Mouse (Mus musculus) right cerebral cortex, postnatal 14 days (tissue): ENCODE data around the gene Gpbar1.
A peak's percentile ranks its signal among the peaks of the same experiment; 100 is the strongest.

ENCODE experiments used
- DNase-seq: peaks from one replicate; pipeline ENCODE4 v3.0.0; 2022

Gene Gpbar1

DNA sequence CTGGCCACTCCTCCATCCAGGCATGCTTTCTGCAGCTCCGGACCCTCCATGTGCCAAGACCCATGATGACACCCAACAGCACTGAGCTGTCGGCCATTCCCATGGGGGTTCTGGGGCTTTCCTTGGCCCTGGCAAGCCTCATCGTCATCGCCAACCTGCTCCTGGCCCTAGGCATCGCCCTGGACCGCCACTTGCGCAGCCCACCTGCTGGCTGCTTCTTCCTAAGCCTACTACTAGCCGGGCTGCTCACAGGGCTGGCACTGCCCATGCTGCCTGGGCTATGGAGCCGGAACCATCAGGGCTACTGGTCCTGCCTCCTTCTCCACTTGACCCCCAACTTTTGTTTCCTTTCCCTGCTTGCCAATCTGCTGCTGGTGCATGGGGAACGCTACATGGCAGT lies at the start of gene Gpbar1:
Gene Gpbar1 (plus strand): TSS at position 13 of the 400 bp plus-strand sequence.
- no peak for DNase-seq

DNA sequence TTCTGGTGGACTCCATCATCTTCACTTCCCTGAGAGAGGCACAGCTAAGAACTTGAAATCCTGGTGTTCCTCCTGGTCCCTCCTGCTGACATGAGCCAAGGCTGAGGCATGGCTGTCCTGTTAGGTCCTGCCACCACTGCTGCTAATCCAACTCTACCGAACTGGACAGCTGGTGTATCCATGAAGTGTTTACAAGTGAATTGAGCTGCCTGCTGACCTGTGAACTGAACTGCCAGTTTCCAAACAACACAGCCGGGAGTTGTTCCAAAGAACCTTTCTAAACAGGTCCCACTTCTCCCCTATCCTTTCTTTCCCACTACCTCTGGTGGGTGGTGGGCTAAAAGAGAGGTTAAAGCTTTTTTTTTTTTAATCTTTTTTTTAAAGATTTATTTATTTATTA lies 48.4 kb upstream of the Gpbar1 start:
- no peak for DNase-seq

- DNase-seq = no peak
Measured at GRCm38 (mm10) chr1:74230992-74231391, 47.4 kb upstream of the Gpbar1 start.

DNA sequence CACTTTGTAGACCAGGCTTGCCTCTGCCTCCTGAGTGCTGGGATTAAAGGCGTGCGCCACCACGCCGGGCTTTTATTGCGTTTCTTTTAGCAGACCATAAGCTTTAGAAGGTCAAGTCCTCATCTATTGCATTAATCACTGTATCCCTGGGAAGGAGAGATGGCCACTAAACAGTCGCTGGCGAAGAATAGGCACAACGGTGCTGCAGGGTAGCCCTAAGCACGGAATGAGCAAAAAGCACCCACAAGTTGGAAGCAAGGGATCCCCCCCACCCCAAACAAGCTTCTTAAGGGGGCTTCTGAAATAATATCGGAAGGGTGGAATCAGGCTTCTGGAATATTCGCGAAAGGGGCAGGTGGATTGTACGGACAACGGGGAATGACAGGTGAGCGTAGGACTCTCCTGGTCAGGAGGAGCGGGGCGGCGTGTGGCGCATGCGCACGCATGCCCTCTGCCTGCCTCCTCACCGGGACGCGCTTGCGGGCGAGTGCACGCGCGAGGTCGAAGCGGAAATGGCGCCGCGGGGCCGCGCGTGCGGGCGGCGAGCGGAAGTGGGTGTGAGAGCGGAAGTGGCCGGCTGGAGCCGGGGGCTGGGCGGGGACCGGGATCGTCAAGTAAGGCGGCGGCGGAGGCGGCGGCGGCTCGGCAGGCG lies 42.3 kb upstream of the Gpbar1 start, which contains the start of gene Arpc2:
Gene Arpc2 (plus strand): TSS at position 147 of the 652 bp plus-strand sequence.
- peak; percentile 96 for DNase-seq

DNA sequence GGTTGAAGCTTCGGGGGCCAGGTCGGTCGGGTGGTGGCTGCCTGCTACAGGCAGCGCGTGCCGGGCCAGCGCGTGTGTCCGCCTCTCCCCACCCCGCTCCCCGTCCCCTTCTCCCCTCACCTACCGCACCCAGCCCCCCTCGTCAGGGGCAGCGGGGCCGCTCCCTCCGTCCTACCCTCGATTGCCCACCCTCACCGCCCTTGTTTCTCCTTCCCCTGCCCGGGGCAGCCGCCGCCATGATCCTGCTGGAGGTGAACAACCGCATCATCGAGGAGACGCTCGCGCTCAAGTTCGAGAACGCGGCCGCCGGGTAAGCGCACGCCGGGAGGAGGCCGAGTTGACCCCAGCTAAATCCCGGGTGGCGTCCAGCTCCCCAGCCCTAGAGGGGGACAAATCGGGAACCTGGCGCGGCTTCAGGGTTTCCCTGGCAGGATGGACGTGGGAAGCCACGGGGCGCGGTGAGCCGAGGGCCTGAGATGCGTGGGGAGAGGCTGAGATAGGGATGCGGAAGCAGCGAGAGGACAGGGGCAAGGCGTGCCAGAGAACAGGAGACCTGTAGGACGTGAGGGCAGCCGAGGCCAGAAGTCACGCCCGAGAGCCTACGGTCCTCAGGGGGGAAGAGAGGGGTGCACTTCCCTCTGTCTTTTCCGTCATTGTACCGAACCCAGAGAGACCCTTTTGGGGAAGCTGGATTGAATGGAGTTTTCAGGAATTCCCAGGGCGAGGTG lies 41.6 kb upstream of the Gpbar1 start:
- no peak for DNase-seq

GRCm38 (mm10) chr1:74237671-74238070 lies 40.7 kb upstream of the Gpbar1 start:
- no peak for DNase-seq

- DNase-seq = no peak
Measured at GRCm38 (mm10) chr1:74238136-74238535, 40.2 kb upstream of the Gpbar1 start.

- DNase-seq = no peak
Measured at GRCm38 (mm10) chr1:74239162-74239561, 39.2 kb upstream of the Gpbar1 start.

GRCm38 (mm10) chr1:74239618-74240017 lies 38.7 kb upstream of the Gpbar1 start:
- peak; percentile 21 for DNase-seq

GRCm38 (mm10) chr1:74240311-74240710 lies 38.0 kb upstream of the Gpbar1 start:
- DNase-seq = peak; percentile 54

DNA sequence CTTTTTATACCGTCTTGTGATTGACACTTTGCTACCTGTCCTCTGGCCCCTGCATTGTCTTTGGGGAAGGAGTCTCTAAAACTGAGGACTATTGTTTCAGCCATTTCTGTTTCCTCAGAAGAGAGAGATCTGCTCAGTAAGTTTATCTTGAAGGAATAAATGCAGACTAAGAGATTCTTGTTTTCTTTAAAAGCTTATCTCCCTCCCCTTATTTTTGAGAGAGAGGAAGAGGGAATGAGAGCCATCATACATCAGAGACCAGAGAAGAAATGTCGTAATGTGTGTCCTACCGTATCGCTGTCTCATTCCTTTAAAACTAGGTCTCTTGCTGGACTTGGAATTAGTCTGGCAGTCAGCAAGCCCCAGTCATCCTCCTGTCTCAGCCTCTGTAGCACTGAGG lies 37.5 kb upstream of the Gpbar1 start:
- DNase-seq = no peak

DNA sequence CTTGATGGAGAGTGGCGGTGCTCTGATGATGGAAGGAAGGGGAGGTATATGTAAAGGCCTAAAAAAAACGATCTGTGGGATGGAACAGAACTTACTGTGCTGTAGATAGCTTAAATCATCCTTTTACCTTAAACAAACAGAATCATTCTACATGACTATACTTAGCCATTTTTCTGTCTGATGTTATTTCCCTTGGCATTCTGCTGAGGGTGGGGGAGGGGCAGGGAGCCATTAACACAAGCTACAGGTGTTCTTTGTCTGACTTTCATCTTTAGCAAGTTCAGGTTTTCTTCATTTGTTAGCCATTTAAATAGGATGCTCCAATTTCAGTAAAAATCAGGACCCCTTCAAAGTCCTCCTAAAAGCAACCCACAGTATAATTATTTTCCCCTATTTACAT lies 32.8 kb upstream of the Gpbar1 start:
- no peak for DNase-seq

GRCm38 (mm10) chr1:74248799-74249198 lies 29.6 kb upstream of the Gpbar1 start:
- DNase-seq = no peak

GRCm38 (mm10) chr1:74249331-74249980 lies 28.9 kb upstream of the Gpbar1 start:
- no peak for DNase-seq

- DNase-seq = no peak
Measured at GRCm38 (mm10) chr1:74250096-74250495, 28.3 kb upstream of the Gpbar1 start.

- DNase-seq = no peak
Measured at GRCm38 (mm10) chr1:74255704-74256345, 22.5 kb upstream of the Gpbar1 start.

DNA sequence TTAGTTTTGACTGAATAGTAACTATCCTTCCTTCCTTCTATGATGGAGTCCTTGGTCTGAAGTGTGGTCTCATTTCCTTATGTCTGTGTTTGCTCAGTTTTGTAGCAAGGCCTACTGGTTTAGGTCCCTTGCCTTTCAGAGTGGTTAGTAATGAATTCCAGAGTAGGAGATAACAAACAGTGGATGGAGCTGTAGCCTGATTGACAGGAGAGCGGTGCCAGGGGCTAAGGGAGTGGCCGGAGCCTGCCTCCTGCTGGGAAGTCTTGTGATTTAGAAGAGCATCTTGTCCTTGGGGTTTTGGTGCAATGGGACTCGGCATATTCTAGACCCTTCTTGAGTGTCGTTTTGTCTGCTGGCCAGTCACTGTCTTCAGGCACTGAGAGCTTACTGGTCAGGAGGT lies 21.6 kb upstream of the Gpbar1 start:
- no peak for DNase-seq

GRCm38 (mm10) chr1:74262510-74262909 lies 15.8 kb upstream of the Gpbar1 start:
- no peak for DNase-seq

- DNase-seq = no peak
Measured at GRCm38 (mm10) chr1:74268750-74269149, 9.6 kb upstream of the Gpbar1 start.

- DNase-seq = no peak
Measured at GRCm38 (mm10) chr1:74271659-74272058, 6.7 kb upstream of the Gpbar1 start.

DNA sequence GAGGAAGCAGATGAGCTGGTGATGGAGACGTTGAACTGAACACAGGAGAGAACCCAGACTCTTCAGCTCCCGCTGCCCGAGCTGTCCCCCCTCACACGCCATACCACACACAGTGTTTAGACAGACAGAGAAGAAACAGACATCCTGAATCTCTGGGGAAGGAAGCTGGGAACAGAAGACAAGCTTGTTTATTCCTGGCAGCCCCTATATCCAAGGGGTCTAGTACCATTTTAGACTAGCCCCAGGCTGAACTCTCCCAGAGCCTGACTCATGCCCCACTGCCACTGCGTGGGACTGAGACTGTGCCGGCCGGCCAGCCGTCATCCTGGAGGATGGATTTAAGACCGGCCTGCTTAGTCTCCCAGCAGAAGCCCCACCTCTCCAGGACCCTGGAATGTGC lies 3.3 kb upstream of the Gpbar1 start:
- no peak for DNase-seq

DNA sequence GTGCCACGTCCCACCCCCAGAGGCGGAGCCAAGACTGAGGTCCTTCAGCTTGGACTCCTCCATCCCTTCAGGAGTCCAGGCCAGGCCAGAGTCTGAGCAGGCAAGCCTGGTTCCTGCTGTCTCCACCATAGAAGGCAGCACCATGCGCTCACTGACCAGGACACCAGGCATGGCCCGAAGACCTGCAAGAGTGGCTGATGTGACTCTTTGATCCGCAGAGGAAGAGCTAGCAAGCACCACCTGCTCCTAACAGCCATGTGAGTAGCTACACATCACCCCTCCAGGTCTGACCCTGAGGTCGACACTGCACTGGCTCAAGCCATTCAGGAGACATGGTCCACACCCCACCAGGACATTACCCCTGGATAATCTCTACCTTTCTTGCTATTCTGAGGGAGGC lies 1.3 kb upstream of the Gpbar1 start:
- DNase-seq = peak; percentile 3

DNA sequence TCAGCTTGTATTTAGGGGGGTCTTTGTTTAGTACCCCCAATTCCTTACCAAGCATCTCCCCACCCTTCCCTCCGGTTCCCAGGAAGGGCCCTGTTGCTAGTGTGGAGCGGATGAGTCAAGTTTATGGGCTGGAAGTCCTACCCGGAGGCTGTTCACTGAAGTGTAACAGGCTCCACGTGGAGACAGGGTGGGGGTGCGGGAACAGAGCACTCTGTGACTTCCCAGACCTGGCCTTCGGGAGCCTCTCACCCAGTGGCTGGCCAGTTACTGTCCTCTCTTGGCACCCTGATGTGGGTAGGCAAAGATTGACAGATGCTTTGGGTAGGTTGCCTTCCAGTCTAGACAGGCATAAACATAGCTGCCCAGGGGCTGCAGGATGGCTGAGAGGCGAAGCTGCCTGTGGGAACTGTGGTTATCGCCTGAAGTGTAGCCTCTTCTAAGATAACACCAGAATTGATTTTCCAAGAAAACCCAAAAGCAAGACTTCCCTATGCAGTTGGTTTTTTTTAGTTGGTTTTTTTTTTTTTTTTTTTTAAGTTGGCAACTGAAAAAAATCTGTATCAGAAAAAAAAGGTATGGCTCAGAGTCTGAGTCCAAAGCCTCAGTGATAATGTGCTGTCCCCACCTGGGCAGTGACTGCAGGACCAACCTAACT lies 340 bp upstream of the Gpbar1 start:
- DNase-seq = peak; percentile 4
